Mouse (Mus musculus) heart, adult 8-10 months (tissue): ENCODE measurements at regions not wholly inside any gene's neighbourhood (a gene's known extent, or its start where the extent isn't known, plus 50 kb on each side); places are given as distances from the start of the nearest gene placed in this dataset.

Experiments
- DNase-seq: peaks from one replicate; pipeline ENCODE4 v3.0.0; 2022; ENCODE audit warnings: low spot score

GRCm38 (mm10) chr6:107797845-107798244 lies 267.0 kb upstream of the Setmar start:
- DNase-seq = no peak

GRCm38 (mm10) chr6:107803056-107803455 lies 261.8 kb upstream of the Setmar start:
- DNase-seq = no peak
